Mouse (Mus musculus) kidney, embryonic 16.5 days (tissue): Measurements from ENCODE around the gene Hist1h1d. TPM values are rescaled to one million over a fixed set of nuclear protein-coding genes. Genes with fewer than 3 reads are reported as not detected.
"Not testable (repeated sequence)": the region's sequence is repeated elsewhere in the genome, so short reads cannot be mapped to it uniquely, and the experiment has no call there.

Experiments used
- ATAC-seq: fragments of 200-750 bp; cut with Nextera tagmentation; 2 replicates; pipeline ENCODE4 v1.8.0; 2017; ENCODE audit warnings: moderate TSS enrichment; ENCODE audit not compliant: low FRiP score, low TSS enrichment
- H3K27ac ChIP-seq: fragments of 300-500 bp; sonication (generic); 2 replicates; pipeline ENCODE4 v1.5.1; 2014; ENCODE audit warnings: low read length
- H3K27me3 ChIP-seq: fragments of 300-500 bp; sonication (generic); 2 replicates; pipeline ENCODE4 v1.6.1; 2014; ENCODE audit warnings: low read length, control low read depth, mixed read lengths; ENCODE audit not compliant: insufficient read depth
- H3K36me3 ChIP-seq: fragments of 300-500 bp; sonication (generic); 2 replicates; pipeline ENCODE4 v1.6.1; 2014; ENCODE audit warnings: low read length, control low read depth, mixed read lengths; ENCODE audit not compliant: insufficient read depth
- H3K4me1 ChIP-seq: fragments of 300-500 bp; sonication (generic); 2 replicates; pipeline ENCODE4 v1.6.1; 2014; ENCODE audit warnings: low read length, control low read depth, mixed read lengths; ENCODE audit not compliant: insufficient read depth
- H3K4me2 ChIP-seq: fragments of 300-500 bp; sonication (generic); replicated peaks from 2 replicates; pipeline ENCODE4 v1.6.1; 2014; ENCODE audit warnings: low read depth, low read length
- H3K4me3 ChIP-seq: fragments of 300-500 bp; sonication (generic); 2 replicates; pipeline ENCODE4 v1.5.1; 2014; ENCODE audit warnings: mild to moderate bottlenecking, low read length
- H3K9ac ChIP-seq: fragments of 300-500 bp; sonication (generic); replicated peaks from 2 replicates; pipeline ENCODE4 v1.6.1; 2014; ENCODE audit warnings: low read length
- H3K9me3 ChIP-seq: fragments of 300-500 bp; sonication (generic); 2 replicates; pipeline ENCODE4 v1.6.1; 2016; ENCODE audit warnings: low read length, control low read depth
- WGBS: fragments of 180-500 bp; shearing (Covaris S2); extraction: QIAGEN DNeasy Blood & Tissue Kit; methylation state at CpG from one replicate; pipeline ENCODE4 v1.1.7; 2014; 5-methylcytosine and 5-hydroxymethylcytosine counted together
- polyA plus RNA-seq: library from polyadenylated mRNA; unstranded; fragments of >200 nt; fragmentation: Nextera tagmentation; extraction: Ambion mirVana; gene quantifications from 2 replicates; pipeline ENCODE4 v1.2.1, GENCODE M21; 2015

Gene Hist1h1d
- polyA plus RNA-seq, 1 experiment from 2014 or later = 0.37 TPM

DNA sequence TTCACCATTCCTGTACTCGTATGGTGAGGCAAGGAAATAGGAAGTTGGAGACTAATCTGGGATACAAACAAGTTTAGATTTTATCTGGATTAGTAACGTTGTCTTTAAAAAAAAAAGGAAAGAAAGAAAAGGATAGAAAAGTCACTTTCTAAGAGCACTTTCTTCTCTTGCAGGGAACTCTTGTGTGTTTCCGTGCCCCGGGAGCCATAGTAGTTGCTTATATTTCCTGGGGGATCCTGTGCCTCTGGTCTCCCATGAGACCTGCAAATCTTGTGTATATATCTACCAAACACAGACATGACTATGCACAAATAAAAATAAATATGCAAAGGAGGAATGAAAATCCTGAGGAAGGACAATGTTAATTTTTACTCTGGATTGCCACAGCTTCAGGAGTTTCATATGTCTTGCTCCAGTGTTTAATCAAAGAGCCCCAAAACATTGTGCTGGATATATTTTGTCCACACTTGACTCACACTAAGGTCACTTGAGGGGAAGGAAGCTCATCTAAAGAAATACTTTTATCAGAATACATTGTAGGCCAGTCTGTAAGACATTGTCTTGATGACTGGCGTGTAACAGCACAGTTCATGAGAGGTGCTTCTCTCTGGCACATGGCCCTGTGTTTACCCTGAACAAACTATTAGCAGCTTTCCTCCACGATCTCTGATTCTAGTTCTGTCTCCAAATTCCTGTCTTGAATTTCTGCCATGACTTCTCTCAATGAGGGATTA, 24.0 kb downstream of the Hist1h1d start:
- Histone ChIP-seq H3K4me2 (peak overlapping the region; percentile 61), H3K4me3 (peak overlapping the region; percentile 54), H3K9ac (peak overlapping the region; percentile 79), H3K36me3 (no peaks in the 10 kb centered on the region), H3K27me3 (no peaks in the 10 kb centered on the region), H3K4me1 (peaks cover 19% of the 10 kb centered on the region), H3K27ac (peak overlapping the region; percentile 89), H3K9me3 (no peaks in the 10 kb centered on the region)
- WGBS = 38% methylated on average over 6 of the region's 6 CpGs
- ATAC-seq = no peak

DNA sequence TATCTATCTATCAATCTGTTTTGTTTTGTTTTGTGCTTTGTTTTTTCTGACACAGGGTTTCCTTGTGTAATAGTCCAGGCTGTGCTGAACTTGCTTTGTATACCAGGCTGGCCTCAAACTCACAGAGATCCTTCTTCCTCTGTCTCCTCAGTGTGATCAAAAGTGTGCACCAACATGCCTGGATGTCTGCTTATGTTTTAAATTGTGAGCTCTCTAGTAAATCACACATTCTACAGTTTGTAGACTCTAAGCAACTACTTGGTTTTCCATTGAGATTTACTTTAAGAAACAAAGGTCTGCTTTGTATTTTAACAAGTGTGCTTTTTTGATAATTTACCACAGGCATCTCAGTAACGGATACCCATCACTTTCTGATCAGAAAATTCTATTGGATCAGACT, 24.8 kb downstream of the Hist1h1d start:
- Histone ChIP-seq H3K9me3 (no peaks in the 10 kb centered on the region), H3K27ac (no peak overlapping the region), H3K4me1 (peaks cover 22% of the 10 kb centered on the region), H3K4me2 (no peak overlapping the region), H3K9ac (no peak overlapping the region), H3K4me3 (no peak overlapping the region), H3K27me3 (no peaks in the 10 kb centered on the region), H3K36me3 (no peaks in the 10 kb centered on the region)
- ATAC-seq = no peak
- WGBS = 94% methylated on average over 1 of the region's 1 CpGs

DNA sequence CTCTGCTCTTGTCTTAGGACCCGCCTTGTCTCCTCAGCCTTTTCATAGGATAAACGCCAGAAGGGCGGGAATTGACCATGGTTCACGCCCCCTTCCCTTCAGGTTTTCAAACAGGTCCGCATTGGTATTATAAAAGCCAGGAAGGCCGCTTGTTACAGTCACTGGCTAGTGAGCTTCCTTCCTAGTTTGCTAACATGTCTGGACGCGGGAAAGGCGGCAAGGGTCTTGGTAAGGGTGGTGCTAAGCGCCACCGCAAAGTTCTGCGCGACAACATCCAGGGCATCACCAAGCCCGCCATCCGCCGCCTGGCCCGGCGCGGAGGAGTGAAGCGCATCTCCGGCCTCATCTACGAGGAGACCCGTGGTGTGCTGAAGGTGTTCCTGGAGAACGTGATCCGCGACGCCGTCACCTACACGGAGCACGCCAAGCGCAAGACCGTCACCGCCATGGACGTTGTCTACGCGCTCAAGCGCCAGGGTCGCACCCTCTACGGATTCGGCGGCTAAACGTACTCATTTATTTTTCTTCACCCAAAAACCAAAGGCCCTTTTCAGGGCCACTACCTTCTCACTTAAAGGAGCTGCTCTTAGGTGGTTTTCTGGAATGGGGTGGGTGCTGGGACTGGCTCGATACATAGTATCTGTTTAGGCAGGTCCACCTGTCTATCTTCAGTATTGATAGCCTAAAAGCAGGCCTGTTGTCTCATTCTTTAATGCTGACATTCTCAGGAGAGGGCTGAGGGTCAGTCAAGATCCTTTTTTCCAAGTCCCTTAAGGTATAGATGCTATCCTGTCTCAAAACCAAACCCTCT, 28.6 kb downstream of the Hist1h1d start, which contains the start of gene Hist1h4d:
TSS of gene Hist1h4d (plus strand) at position 191 of the 811 bp plus-strand sequence.
- Histone ChIP-seq H3K4me3 (peak within 1 kb of the TSS; percentile 65), H3K9ac (peak within 1 kb of the TSS; percentile 79), H3K36me3 (no peaks in the 10 kb centered on the region), H3K27me3 (no peaks in the 10 kb centered on the region), H3K27ac (peak within 1 kb of the TSS; percentile 92), H3K9me3 (no peaks in the 10 kb centered on the region), H3K4me2 (peak within 1 kb of the TSS; percentile 71), H3K4me1 (peaks cover 37% of the 10 kb centered on the region)
- 0% methylated on average over 43 of the region's 43 CpGs for WGBS
- ATAC-seq = peak; percentile 93

DNA sequence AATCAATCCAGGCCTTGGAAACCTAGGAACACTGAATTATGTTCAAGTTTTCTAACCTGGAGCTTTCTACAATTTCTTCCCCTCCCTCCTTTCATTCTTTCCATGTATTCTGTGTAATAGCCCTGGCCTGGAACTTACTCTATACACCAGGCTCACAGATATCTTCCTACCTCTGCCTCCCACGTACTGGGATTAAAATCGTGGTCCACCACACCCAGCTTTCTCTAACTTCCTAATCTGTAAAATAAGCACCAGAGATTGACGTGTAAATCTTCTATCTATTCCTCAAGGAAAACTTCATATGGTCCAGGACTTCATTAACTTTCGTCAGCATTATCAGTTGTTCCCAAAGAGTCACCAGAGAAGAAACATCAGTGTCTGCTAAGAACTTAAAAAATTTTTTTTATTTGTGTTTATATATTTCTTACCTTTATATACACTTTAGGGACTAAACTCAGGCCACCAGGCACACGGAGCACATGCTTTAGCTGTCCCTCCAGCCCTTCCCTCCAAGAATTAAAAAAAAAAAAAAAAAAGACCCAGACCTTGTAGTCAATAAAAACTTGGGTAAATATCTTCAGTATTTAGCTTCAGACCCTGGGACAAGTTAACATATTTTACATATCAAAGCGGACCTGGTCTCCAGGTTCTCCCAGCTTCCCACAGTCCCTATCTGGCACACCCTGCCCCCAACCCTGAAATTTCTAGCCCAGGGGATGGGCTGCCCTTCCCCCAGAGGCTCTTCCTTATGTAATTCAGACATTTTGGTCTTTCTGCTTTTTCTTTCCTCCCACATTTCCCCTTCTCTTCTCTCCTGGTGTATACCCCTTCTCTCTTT, 29.4 kb downstream of the Hist1h1d start:
- peak overlapping the region; percentile 65 for H3K4me3 ChIP-seq
- H3K27me3 ChIP-seq = no peaks in the 10 kb centered on the region
- peak overlapping the region; percentile 92 for H3K27ac ChIP-seq
- no peaks in the 10 kb centered on the region for H3K9me3 ChIP-seq
- ATAC-seq = no peak
- WGBS = 6% methylated on average over 6 of the region's 6 CpGs
- peaks cover 35% of the 10 kb centered on the region for H3K4me1 ChIP-seq
- peak overlapping the region; percentile 71 for H3K4me2 ChIP-seq
- H3K9ac ChIP-seq = peak overlapping the region; percentile 79
- no peaks in the 10 kb centered on the region for H3K36me3 ChIP-seq

DNA sequence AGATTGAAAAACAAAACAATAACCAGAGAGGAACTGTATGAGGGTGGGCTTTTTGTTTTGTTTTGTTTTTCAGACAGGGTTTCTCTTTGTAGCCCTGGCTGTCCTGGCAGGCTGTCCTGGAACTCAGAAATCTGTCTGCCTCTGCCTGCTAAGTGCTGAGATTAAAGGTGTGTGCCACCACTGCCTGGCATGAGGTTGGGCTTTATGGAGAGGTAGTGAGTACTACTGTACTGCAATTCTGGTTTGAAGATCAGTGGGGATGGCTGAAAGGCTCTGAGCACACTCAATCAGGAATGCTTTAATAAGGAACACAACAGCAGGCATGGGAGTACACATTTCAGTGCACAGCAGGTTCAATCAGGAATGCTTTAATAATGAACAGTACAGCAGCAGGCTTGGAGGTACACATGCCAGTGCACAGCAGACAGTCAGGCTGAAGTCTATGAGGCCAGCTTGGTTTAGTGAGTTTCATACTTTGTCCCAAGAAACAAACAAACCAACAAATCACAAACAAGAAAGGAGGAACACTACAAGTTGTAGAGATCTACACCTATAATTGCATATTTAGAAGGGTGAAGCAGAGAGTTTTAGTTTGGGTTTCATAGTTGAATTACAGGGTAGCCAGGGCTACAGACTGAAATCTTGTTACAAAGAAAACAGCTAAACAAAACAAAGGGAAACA, 30.5 kb downstream of the Hist1h1d start:
- ATAC-seq = no peak
- no peak overlapping the region for H3K4me3 ChIP-seq
- peak overlapping the region; percentile 92 for H3K27ac ChIP-seq
- H3K9me3 ChIP-seq = no peaks in the 10 kb centered on the region
- peak overlapping the region; percentile 7; the same call in 1 of the 2 replicates for H3K4me2 ChIP-seq
- H3K4me1 ChIP-seq = peaks cover 35% of the 10 kb centered on the region
- H3K9ac ChIP-seq = peak overlapping the region; percentile 7; the same call in 1 of the 2 replicates
- no peaks in the 10 kb centered on the region for H3K36me3 ChIP-seq
- H3K27me3 ChIP-seq = no peaks in the 10 kb centered on the region

DNA sequence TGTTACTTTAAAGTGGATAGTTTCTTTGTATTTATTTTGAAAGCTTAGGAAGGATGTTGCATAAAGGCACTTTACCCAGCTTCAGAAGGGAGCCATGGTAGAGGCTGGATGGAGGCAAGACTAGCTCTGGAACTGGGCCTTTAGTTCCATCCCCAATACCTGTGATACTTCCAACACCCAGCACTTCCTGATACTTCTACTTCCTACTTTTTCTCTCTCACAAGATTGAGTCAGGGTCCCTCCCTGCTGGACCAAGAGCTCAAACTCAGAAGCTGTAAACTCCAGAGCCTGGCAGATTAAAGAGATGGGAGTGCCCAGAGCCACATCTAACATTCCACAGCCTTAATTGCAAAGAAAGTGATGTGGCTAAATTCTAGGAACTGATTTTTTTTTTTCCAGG, 31.3 kb downstream of the Hist1h1d start:
- no peaks in the 10 kb centered on the region for H3K36me3 ChIP-seq
- H3K4me3 ChIP-seq = peak overlapping the region; percentile 46
- ATAC-seq = no peak
- peaks cover 35% of the 10 kb centered on the region for H3K4me1 ChIP-seq
- H3K4me2 ChIP-seq = peak overlapping the region; percentile 83
- peak overlapping the region; percentile 88 for H3K9ac ChIP-seq
- H3K27me3 ChIP-seq = no peaks in the 10 kb centered on the region
- peak overlapping the region; percentile 95 for H3K27ac ChIP-seq
- H3K9me3 ChIP-seq = no peaks in the 10 kb centered on the region

DNA sequence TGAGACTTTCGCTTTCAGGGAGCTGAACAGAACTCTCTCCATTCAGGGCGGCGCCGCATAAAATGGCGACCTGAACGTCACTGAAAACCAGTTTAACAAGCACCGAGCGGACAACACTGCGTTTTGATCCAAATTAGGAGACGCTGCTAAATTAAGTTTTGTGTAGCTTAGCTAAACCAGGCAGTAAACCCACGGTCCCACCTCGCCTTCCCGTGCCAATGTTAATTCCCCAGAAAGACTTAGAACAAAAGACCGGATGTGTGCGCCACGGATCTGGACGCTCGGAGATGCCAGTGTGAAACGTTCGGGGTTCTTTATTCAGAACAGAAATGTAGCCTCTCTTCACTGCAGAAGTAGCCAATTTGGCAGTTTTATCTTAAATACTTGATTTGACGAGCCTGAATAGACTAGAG, 32.0 kb downstream of the Hist1h1d start:
- Histone ChIP-seq H3K9me3 (no peaks in the 10 kb centered on the region), H3K36me3 (no peaks in the 10 kb centered on the region), H3K4me2 (peak overlapping the region; percentile 83), H3K27me3 (no peaks in the 10 kb centered on the region), H3K4me3 (peak overlapping the region; percentile 46), H3K9ac (peak overlapping the region; percentile 88), H3K27ac (peak overlapping the region; percentile 95), H3K4me1 (peaks cover 35% of the 10 kb centered on the region)
- WGBS = under 1% methylated on average over 21 of the region's 21 CpGs
- no peak for ATAC-seq

DNA sequence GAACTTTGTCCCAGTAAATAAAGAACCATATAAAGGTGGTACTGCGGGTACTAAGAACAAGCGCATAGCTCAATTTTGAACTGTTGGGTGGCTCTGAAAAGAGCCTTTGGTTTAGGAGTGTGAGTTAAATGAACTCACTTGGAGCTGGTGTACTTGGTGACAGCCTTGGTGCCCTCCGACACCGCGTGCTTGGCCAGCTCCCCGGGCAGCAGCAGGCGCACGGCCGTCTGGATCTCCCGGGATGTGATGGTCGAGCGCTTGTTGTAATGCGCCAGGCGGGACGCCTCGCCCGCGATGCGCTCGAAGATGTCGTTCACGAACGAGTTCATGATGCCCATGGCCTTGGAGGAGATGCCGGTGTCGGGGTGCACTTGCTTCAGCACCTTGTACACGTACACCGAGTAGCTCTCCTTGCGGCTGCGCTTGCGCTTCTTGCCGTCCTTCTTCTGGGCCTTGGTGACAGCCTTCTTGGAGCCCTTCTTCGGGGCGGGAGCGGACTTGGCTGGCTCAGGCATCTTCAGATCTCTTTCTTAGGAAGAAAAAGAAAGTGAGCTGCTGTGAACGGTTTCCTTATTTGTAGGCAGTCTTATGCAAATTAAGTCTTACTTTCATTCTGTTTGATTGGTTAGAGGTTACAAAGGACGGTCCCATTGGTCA, 32.5 kb downstream of the Hist1h1d start:
- peak; percentile 90 for ATAC-seq
- 1% methylated on average over 22 of the region's 36 CpGs for WGBS
- peak overlapping the region; percentile 46 for H3K4me3 ChIP-seq

More for the DNA sequence above, 32.5 kb downstream of the Hist1h1d start:
- peaks cover 35% of the 10 kb centered on the region for H3K4me1 ChIP-seq
- peak overlapping the region; percentile 88 for H3K9ac ChIP-seq
- H3K4me2 ChIP-seq = peak overlapping the region; percentile 83
- not testable (repeated sequence) for H3K9me3 ChIP-seq, H3K36me3 ChIP-seq, H3K27me3 ChIP-seq
- H3K27ac ChIP-seq = peak overlapping the region; percentile 95
